Mouse (Mus musculus): ENCODE results near the gene Gm11596.
"Not testable (repeated sequence)": the region's sequence is repeated elsewhere in the genome, so short reads cannot be mapped to it uniquely, and the experiment has no call there.

GRCm38 (mm10) chr11:99804346-99804745 lies 11.1 kb upstream of the Gm11596 start, which contains the start of gene Gm11554:
- not testable (repeated sequence) for TF ChIP-seq E2F4 (IDR thresholded peaks at IDR 0.05; ENCODE audit: insufficient replicate concordance, low read depth, low read length); SMC3 (IDR thresholded peaks at IDR 0.05; ENCODE audit: low read depth, low read length); CTCF (conservative IDR thresholded peaks at IDR 0.05 in 1 of 2, IDR thresholded peaks at IDR 0.05 in 1 of 2; ENCODE audit: low read depth in 2 of 2, low read length in 2 of 2); POLR2A (IDR thresholded peaks at IDR 0.05; ENCODE audit: low read depth, low read length); ELF1 (IDR thresholded peaks at IDR 0.05; ENCODE audit: low read depth, low read length); USF2 (conservative IDR thresholded peaks at IDR 0.05; ENCODE audit: low read depth, low read length); RCOR1 (conservative IDR thresholded peaks at IDR 0.05; ENCODE audit: low read depth, low read length); MAFK (IDR thresholded peaks at IDR 0.05; ENCODE audit: insufficient replicate concordance, low read length); NRF1 (IDR thresholded peaks at IDR 0.05; ENCODE audit: low read depth, low read length); BHLHE40 (IDR thresholded peaks at IDR 0.05; ENCODE audit: low read depth, low read length); JUND (conservative IDR thresholded peaks at IDR 0.05; ENCODE audit: low read depth, low read length); IRF4 (IDR thresholded peaks at IDR 0.05; ENCODE audit: low read depth, low read length)
